Mouse (Mus musculus) liver, embryonic 14.5 days (tissue): ENCODE measurements around the gene Nrxn3.

Experiments used
- CTCF ChIP-seq: IDR thresholded peaks from 2 replicates; pipeline ENCODE4 v1.5.1; 2016; ENCODE audit warnings: antibody characterized with exemption, low read depth, control low read depth
- EP300 ChIP-seq: IDR thresholded peaks from 2 replicates; pipeline ENCODE4 v1.6.1; 2016; ENCODE audit warnings: antibody characterized with exemption, low read depth

GRCm38 (mm10) chr12:88839724-88840123 is 117.0 kb downstream of the Nrxn3 start:
- TF ChIP-seq CTCF, result no peak
- no peak for TF ChIP-seq EP300
